Mouse (Mus musculus) lung, adult 2 months (tissue): Measurements from ENCODE around the gene Olfr39. TPM values are rescaled to one million over a fixed set of nuclear protein-coding genes. Genes with fewer than 3 reads are reported as not detected.
"Not testable (repeated sequence)": the region's sequence is repeated elsewhere in the genome, so short reads cannot be mapped to it uniquely, and the experiment has no call there.

Experiments used
- DNase-seq: peaks from one replicate; pipeline ENCODE4 v3.0.0; 2022
- H3K4me1 ChIP-seq: fragments of 200-500 bp; 2 replicates; pipeline ENCODE4 v1.6.1; 2011; ENCODE audit warnings: low read length; ENCODE audit not compliant: control insufficient read depth, insufficient read depth
- H3K4me3 ChIP-seq: fragments of 200-500 bp; replicated peaks from 2 replicates; pipeline ENCODE3; 2011; ENCODE audit warnings: low read depth, mild to moderate bottlenecking, control low read depth, low read length; ENCODE audit errors: extremely low read depth
- CTCF ChIP-seq: fragments of 200-500 bp; IDR thresholded peaks from 2 replicates; pipeline ENCODE4 v1.5.1; 2011; ENCODE audit warnings: mild to moderate bottlenecking, low read length, control low read depth; ENCODE audit not compliant: insufficient read depth
- POLR2A ChIP-seq: fragments of 200-500 bp; IDR thresholded peaks from 2 replicates; pipeline ENCODE4 v1.6.1; 2011; ENCODE audit warnings: low read depth, mild to moderate bottlenecking, control low read depth, low read length, borderline replicate concordance; ENCODE audit errors: extremely low read depth
- WGBS: fragments of 180-500 bp; shearing (Covaris S2); methylation state at CpG from one replicate; pipeline ENCODE4 v1.1.7; 2018; 5-methylcytosine and 5-hydroxymethylcytosine counted together
- polyA plus RNA-seq: library from polyadenylated mRNA; depleted of rRNA; stranded (reverse); fragments of >200 nt; gene quantifications from 2 replicates; pipeline ENCODE4 v1.2.3, GENCODE M21; 2012; rRNA removed

Olfr39 gene
- polyA plus RNA-seq, result not detected in 2 replicates

- 82% methylated on average over 1 of the region's 1 CpGs for WGBS
- no peak for DNase-seq
- H3K4me1 ChIP-seq, result no peaks in the 10 kb centered on the region
- TF ChIP-seq CTCF, result no peak
- no peak for TF ChIP-seq POLR2A
- no peak within 1 kb of the TSS for H3K4me3 ChIP-seq
These were observed at the start of gene Olfr39 for GRCm38 (mm10) chr9:20282051-20282450. Gene Olfr39 (plus strand): TSS chr9:20282351.

GRCm38 (mm10) chr9:20236819-20237218, 45.3 kb upstream of the Olfr39 start, which contains the start of gene Olfr872:
Gene Olfr872 (plus strand): TSS chr9:20237119.
- Histone ChIP-seq H3K4me3 (no peak within 1 kb of the TSS), H3K4me1 (no peaks in the 10 kb centered on the region)
- no peak for DNase-seq
- no peak for TF ChIP-seq CTCF
- no peak for TF ChIP-seq POLR2A

GRCm38 (mm10) chr9:20237378-20237777, 44.8 kb upstream of the Olfr39 start:
- WGBS, result 60% methylated on average over 2 of the region's 2 CpGs
- no peak for TF ChIP-seq POLR2A
- no peak for TF ChIP-seq CTCF
- Histone ChIP-seq H3K4me1 (no peaks in the 10 kb centered on the region), H3K4me3 (no peak overlapping the region)
- DNase-seq, result no peak

- not testable (repeated sequence) for H3K4me1 ChIP-seq, H3K4me3 ChIP-seq, DNase-seq
- 79% methylated on average over 5 of the region's 5 CpGs for WGBS
These were observed 13.4 kb downstream of the Olfr39 start for GRCm38 (mm10) chr9:20295562-20295961.

GRCm38 (mm10) chr9:20298232-20298631, 16.1 kb downstream of the Olfr39 start, which contains the start of gene Olfr873:
Gene Olfr873 (plus strand): TSS chr9:20298532.
- 84% methylated on average over 1 of the region's 1 CpGs for WGBS

GRCm38 (mm10) chr9:20335994-20336393, 53.8 kb downstream of the Olfr39 start, which contains the start of gene Olfr18:
Gene Olfr18 (minus strand): TSS chr9:20336094.
- TF ChIP-seq POLR2A (no peak), CTCF (no peak)
- Histone ChIP-seq H3K4me1 (no peaks in the 10 kb centered on the region), H3K4me3 (no peak within 1 kb of the TSS)
- DNase-seq, result no peak

More at GRCm38 (mm10) chr9:20298232-20298631, 16.1 kb downstream of the Olfr39 start, which contains the start of gene Olfr873:
- DNase-seq, result no peak
- H3K4me3 ChIP-seq, result no peak within 1 kb of the TSS
- H3K4me1 ChIP-seq, result no peaks in the 10 kb centered on the region
- TF ChIP-seq CTCF, result no peak
- no peak for TF ChIP-seq POLR2A

Other genes starting within 250 kb of the Olfr39 start
- gene Olfr867, start 224.8 kb upstream of the Olfr39 start, polyA plus RNA-seq, result not detected in 2 replicates
- not detected in 2 replicates for gene Olfr868, start 183.7 kb upstream of the Olfr39 start, polyA plus RNA-seq
- not detected in 2 replicates for gene Olfr869, start 153.3 kb upstream of the Olfr39 start, polyA plus RNA-seq
- gene Olfr870, start 108.3 kb upstream of the Olfr39 start, polyA plus RNA-seq, result not detected in 2 replicates
- gene Olfr871, start 70.1 kb upstream of the Olfr39 start, polyA plus RNA-seq, result not detected in 2 replicates
- not detected in 2 replicates for gene Olfr872, start 45.2 kb upstream of the Olfr39 start, polyA plus RNA-seq
- gene Olfr873, start 16.2 kb downstream of the Olfr39 start, polyA plus RNA-seq, result not detected in 2 replicates
- not detected in 2 replicates for gene Olfr18, start 53.7 kb downstream of the Olfr39 start, polyA plus RNA-seq
- 3.3 and 5.4 TPM in 2 replicates for gene Zfp560, start 102.8 kb downstream of the Olfr39 start, polyA plus RNA-seq
- 1.5 and 2.8 TPM in 2 replicates for gene Zfp26, start 177.8 kb downstream of the Olfr39 start, polyA plus RNA-seq
- 4.6 and 5.0 TPM in 2 replicates for gene Zfp426, start 210.4 kb downstream of the Olfr39 start, polyA plus RNA-seq
- gene Zfp266, start 239.1 kb downstream of the Olfr39 start, polyA plus RNA-seq, result 6.6 and 8.9 TPM in 2 replicates